Mouse (Mus musculus) Muller cell, postnatal 12 days (primary cell): Measurements from ENCODE around the gene Gm13694.

ENCODE experiments used
- DNase-seq: peaks from one replicate; pipeline ENCODE4 v3.0.0-alpha.2; 2015; ENCODE audit errors: inconsistent ontology term

The Gm13694 gene

DNA sequence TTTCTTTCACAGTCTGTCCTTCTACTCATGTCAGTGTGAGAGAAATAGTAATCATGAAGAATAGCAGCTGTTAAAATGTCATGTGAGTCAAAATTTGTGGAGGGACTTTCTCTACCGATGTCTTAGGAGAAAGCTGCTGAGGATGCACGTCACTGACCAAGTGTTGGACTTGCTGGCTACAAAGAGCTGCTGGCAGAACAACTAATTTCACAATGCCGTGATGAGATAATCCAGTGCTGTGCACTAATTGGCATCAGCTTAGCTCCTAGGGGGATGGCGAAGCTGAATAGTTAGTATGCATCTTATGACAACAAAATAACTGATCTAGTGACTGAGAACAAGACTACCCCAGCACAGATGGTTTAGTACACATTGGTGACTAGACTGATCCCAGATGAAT lies 46.5 kb downstream of the Gm13694 start:
- peak; percentile 21 for DNase-seq
